Mouse (Mus musculus): ENCODE results near the gene Prickle2. TPM values are rescaled to one million over a fixed set of nuclear protein-coding genes. Genes with fewer than 3 reads are reported as not detected.

The Prickle2 gene
- total RNA-seq (2021): 1 to 10 TPM; 5.9 TPM

DNA sequence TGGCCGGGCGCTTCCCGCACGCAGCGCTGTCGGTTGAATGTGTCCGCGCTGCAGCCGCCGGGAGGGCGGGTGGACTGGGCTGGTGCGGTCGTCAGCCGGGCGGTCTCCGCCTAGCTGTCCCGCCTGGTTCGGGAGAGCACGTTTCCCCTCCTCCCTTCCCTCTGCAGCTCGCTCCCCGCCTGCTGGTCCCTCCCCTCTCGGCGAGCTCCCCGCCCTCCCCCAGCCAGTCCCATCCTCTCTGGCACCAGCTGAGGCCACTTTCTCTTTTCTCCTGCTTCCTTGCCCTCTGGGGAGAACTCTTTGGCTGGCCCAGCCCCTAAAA is at the start of gene Prickle2:
Gene Prickle2 (minus strand): TSS at position 11 of the 322 bp plus-strand sequence.
- DNase-seq: peak; percentile 65 to 71
- intact Hi-C loops (cut with DNase I): no loop called here

DNA sequence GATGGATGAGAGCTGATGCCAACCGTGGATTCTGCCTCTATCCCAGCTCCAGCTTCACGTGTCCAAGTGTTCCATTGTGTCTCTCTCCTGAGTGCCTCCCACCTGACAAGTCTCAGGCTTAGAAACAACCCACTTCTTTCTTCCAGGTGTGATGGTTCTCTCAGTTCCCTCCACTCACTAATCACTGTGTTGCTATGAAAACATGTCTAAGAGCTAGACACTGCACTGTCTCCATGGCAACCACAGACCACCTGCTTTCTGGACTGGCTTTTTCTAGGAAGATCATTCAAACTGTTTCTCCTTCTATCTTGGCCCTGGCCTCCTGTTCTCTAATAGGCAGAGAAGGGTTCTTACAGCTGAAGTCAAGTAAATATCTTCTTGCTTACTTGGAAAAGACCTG is 46.8 kb upstream of the Prickle2 start:
- intact Hi-C loops (cut with DNase I): no loop called here
- DNase-seq: no peak

DNA sequence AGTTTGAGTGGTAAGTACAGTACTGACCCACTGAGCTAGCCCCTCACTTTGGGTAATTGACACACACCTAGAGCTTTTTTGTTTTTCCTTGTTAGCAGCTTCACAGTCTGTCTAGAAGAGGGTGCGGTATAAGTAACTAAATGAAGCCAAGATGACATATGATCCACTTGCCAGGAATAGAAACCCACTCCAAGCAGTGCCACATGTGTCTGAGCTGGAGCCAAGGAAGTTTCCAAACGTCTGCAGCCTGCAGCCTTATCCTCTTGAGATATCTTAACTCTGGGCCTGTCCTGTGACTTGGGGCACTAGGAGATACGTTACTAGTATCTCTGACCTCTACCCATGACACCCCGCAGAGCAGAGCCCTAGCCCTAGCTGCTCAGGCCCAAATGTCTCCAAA is 43.5 kb upstream of the Prickle2 start:
- no peak for DNase-seq

DNA sequence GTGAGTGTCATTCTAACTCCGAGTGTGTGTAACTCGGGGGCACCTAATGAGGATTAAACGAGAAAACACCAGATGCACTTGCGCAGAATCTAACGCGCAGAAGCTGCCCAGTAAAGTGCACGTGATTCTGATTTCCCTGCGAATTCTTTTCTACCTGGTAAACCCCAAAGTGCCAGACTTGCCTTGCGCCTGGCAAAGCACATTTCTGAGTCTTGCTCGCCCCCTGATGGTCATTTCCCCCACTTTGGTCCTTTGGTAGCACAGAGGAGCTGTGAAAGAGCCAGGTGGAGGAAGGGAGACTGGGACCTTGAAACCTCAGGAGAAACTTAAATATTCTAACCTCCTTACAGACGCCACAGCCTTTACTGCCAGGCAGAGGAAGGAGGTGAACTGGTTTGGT is 37.6 kb upstream of the Prickle2 start:
- intact Hi-C loops (cut with DNase I): loop anchor here (1.0 kb wide), 1 partner anchor 457 kb away; no protein-coding TSS in a partner anchor
- DNase-seq: peak; percentile 51 to 64

More for the DNA sequence above, 43.5 kb upstream of the Prickle2 start:
- intact Hi-C loops (cut with DNase I): no loop called here

DNA sequence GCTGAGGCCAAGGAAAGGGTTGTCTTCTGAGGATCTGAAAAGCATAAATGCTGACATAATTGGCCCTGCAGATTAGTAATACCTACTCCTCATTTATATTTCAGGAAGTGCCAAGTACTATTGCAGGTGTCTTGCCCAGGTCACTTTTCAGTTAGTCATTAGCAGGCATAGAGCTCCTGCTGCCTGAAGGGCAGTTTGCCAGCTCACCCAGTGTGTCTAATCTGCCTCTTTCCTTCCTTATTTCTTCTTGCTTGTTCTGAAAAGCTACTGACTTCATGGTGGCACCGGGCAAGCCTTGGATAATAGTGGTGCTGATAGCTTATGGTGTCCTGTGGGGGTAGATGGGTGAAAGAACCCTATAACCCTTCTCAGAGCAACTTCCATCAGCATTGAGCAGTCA is 31.2 kb upstream of the Prickle2 start:
- intact Hi-C loops (cut with DNase I): no loop called here
- no peak for DNase-seq

DNA sequence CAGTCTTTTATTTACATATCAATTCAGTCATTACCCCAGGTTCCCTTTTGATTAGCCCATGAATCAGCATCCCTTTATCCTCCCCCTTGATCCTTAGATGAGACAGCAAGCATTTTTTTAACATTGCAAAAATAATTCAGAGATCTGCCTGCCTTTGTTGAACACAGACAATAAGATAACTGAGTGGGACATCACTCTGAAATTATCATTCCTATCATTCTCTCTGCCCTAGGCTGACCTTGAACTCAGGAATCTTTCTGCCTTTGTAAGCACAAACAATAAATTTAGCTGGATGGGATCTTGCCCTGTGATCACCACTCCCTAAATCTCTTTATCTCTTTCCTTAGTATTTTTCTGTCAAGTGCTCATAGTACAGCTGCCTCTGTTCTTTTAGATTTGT is 27.7 kb upstream of the Prickle2 start:
- intact Hi-C loops (cut with DNase I): no loop called here

DNA sequence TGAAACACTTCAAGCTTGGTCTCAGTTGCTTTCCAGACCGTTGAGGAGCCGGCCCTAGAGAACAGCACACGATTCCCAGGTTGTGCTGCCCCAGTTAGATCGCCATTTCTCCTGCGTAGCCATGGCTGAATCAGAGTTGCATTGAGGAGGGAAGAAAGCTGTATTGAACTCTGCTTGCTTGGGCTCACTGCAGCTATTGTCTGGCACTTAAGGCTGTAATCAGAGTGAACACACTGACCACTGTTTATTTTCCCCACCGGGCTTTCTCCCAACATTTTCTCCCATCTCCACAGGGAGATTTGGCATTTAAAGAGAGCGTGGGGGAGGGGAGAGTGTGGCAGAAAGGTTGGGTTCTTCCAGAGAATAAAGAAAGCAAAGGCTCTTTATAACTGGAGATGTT is 22.6 kb upstream of the Prickle2 start:
- intact Hi-C loops (cut with DNase I): loop anchor here (1.0 to 5.0 kb wide), 2 partner anchors 246 to 442 kb away; no protein-coding TSS in a partner anchor
- DNase-seq: no peak

More for the DNA sequence above, 27.7 kb upstream of the Prickle2 start:
- DNase-seq: no peak

DNA sequence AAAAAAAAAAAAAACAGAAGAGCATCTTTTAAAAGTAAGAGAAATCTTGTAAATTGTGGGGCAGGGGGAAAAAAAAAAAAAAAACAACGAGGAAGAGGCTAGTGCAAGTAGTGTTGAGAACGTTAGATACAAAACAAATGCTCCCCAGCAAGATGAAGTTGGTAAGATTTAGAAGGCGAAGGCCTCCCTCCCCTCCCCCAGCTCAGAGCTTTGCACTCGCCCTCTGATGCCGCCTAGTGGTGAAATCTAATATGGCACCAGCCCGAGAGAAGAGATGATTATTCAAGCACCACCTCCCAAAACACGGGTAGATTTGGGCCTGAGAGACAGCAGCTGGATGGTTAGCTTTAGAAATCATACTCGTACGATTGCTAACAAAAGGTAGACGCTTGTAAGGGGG is 22.1 kb upstream of the Prickle2 start:
- DNase-seq: peak; percentile 85 to 92
- intact Hi-C loops (cut with DNase I): loop anchor here (1.0 to 5.0 kb wide), 2 partner anchors 246 to 442 kb away; no protein-coding TSS in a partner anchor

DNA sequence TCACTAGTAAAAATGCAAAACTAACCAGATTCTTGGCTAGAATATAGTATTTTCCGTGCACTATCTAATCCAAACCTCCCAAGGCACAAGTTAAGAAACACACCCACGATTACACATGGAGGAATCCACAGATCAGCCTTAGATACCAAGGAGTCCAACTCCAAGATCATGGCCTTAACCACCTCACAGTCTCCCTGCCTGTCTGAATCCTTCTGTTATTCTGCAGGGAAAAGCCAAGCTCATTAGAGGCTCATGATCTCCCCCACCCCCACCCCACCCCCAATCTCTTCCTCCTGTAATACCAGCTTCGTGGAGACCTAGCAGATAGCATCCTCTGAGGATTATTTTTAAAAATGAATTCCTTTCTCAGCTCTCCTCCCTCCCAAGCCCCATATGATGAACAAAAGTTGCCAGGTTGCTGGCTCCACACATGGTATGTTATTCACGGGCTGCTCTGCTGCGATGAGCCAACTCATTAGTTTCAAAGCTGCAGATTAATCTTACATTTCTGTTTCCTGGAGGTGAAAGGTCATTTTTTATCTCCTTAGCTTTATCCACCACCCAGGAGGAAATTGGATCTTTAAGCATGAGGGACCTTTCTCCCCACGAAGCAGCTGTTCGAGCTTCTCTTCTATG is 21.5 kb upstream of the Prickle2 start:
- intact Hi-C loops (cut with DNase I): loop anchor here (2.0 to 5.0 kb wide), 2 partner anchors 63 to 245 kb away; no protein-coding TSS in a partner anchor
- no peak for DNase-seq

DNA sequence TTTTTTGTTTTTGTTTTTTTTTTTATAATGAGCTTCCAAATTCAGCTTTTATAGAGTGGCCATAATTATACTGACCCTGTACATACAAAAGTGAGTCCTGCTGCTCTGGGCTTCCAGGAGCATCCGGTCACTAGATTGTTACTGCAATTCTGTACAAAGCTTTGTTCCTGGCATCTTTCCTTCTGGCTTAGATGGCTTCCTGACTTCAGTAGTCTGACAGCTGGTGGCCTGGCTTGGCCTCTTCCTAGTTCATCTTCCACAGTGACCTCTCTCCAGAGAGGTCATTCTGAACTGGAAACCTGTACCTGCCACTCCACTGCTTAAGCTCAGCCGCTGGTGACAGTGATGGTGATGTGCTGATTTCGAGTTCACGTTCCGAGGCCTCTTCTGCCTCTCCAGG is 20.2 kb upstream of the Prickle2 start:
- peak; percentile 16 to 27 for DNase-seq
- intact Hi-C loops (cut with DNase I): loop anchor here (2.0 to 5.0 kb wide), 2 partner anchors 61 to 244 kb away; no protein-coding TSS in a partner anchor

DNA sequence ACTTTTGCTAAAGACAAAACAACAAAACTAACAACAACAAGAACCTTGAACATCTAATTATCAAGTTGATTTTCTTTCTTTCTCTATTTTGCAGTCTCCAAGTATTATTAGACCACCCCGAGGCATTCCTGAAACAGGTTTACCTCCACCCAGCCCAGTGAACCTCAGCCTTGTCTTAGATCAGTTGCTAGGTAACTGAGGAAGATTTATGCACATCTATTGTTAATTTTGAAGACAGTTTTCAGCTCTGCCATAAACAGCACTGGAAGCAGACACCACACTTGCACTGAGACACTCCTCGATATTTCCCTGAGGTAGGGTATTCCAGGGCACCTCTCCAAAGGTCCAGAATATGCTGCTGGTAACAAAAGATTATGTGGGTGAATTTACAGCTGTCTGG is 18.4 kb upstream of the Prickle2 start:
- no peak for DNase-seq
- intact Hi-C loops (cut with DNase I): no loop called here

DNA sequence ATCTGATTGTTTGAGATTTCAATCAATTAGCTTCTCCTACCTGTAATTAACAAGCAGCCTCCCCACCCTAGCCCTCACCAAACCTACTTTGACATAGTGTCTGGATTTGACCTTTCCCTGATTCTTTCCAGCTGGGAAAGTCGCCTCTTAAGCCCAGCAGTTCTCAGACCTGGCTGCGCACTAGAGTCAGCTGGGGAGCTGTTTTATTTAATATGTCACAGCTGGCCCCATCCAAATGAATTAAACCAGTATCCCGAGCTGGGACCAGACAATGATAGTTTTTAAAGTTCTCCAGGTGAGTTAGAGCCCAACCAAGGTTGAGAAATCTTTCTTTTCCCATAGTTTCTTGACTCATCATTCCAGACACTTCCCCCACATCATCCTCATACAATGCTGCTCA is 9.9 kb upstream of the Prickle2 start:
- DNase-seq: no peak
- intact Hi-C loops (cut with DNase I): no loop called here

DNA sequence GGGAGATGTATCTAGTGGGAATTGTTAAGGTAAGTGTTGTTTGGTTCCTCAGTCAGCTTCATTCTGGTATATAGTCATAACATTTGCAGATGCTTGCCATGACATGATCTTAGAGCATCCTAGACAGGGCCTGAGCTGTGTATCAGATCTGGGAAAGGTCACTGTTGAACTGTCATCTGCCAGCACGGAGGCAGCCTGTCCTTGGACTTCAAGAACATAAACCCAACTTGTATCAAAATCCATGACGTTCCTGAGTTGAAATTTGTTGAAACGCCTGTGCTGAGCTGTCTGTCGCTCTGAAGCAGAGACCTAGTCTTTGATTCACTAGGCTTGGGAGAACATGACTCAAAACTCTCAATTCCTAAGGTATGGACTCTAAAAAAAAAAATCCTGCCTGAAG is 8.8 kb upstream of the Prickle2 start:
- intact Hi-C loops (cut with DNase I): no loop called here
- no peak for DNase-seq

DNA sequence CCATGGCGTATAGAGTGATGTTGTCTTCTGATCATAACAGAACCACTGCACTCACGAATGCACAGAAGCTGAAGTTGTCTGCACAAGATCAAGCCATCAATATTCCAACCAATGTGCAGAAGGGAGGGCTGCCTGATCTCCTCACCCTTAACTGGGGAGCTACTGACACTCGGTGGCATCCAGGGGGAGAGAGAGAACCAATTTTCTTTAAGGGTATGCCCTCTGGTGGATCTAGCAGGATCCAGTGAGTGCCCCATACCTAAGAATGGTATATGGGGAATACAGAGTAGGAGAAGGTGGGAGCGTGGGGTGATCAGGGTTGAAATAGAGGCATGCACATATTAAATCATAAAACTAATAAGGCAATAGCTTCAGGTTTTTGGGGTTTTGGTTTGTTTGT is 2.2 kb upstream of the Prickle2 start:
- intact Hi-C loops (cut with DNase I): no loop called here

DNA sequence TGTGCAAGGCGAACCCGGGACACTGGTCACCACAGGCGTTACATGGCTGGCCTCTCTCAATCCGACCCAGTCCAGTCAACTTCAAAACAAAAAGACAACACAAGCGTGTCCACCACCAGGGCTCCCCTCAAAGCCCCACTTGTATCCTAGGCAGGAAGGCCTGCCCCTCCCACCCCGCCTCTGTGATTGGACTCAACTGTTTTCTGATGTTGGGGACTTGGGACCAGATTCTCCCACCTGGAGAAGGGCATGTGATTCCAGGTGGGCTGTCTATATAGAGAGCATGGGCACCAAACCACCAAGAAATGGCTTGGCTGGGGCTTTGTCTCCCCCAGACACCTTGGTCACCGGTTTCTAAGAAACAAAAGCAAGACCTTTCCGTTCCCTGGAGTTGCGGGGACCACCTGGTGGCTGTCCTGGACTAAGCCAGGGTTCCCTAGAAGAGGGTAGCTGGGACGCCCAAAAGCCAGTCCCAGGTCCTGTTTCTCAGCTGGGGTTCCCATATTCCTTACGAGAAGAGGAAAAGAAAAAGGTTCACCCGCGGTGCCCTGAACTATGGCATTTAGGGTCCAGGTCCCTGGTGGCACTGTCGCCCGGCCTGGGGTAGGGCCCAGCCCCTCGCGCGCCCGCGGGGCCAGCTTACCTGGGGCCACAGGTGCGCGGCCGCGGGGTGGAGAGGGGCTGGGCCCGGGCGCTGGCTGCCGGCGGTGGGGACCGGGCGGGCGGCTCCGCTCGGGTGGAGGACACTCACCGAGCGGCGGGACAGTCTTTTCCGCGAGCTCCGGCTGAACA is 406 bp downstream of the Prickle2 start:
- peak; percentile 7 to 14 for DNase-seq
- intact Hi-C loops (cut with DNase I): no loop called here

More for the DNA sequence above, 2.2 kb upstream of the Prickle2 start:
- DNase-seq: no peak

DNA sequence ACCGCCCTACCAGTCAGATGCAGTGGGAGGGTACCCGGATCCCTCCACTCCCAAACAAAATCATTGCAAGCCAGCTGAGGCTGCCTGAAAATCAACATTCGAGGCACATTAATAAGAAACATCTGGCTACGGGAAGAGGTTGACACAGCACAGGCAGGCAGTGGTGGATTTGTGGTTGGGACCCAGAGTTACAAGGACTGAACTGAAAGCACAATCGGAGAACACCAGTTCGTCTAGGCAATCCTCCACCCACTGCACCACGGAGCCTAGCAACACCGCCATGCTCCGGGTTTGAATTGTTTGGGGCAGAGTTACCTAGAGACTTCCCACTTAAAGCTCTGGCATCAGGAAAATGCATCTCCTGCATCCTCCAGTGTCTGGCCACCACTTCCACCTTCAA is 1.1 kb downstream of the Prickle2 start:
- DNase-seq: peak; percentile 8 to 12
- intact Hi-C loops (cut with DNase I): no loop called here

DNA sequence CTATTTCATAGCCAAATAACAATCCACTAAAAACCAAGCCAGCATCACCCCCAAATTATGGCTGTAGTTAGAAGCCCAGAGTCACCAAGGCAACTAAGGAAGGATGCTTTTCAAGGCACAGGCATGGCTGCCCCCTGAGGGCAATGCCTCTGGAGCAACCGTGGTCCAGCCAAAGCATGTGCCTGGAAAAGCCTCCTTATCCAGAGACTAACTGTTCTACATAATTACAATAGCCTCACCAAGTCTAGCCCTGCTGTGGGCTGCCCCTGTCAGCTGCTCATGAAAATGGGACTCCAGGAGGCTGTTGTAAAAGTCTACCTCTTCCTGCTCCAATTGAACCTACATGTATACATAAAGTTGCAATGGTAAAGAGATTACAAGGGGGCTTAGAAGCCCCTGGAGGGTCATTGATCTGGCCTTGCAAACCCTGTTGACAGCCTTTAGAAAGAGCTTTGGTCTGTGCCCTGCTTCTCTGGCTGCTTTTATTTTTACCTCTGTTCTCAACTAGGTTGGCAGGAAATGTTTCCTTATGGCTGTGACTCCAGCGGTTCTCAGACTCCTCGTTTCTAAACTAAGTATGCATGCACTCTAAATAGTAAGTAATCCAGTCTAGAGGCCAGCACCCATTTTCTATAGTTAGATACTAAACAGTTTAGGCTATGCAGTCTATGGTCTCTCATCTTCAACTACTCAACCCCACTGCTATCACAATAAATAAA is 6.3 kb downstream of the Prickle2 start:
- no peak for DNase-seq
- intact Hi-C loops (cut with DNase I): no loop called here

DNA sequence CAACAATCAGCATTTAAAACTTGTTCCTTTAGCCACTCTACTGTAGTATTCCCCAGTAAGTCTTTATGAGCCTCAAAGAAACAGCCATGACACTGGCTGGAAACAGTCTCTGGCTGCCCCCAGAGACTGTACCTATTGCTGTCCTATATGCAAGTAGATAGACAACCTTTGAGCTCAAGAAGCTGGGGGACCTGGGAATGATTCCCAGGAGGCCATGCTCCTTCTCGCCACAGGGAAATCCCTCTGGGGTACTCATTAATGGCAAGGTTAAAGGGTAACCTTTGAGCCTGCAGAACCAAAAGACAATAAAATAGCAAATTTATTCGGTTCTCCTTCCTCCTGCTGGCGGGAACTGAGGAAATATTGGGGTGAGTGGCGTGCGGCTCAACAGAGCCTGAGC is 8.1 kb downstream of the Prickle2 start:
- no peak for DNase-seq
- intact Hi-C loops (cut with DNase I): no loop called here

DNA sequence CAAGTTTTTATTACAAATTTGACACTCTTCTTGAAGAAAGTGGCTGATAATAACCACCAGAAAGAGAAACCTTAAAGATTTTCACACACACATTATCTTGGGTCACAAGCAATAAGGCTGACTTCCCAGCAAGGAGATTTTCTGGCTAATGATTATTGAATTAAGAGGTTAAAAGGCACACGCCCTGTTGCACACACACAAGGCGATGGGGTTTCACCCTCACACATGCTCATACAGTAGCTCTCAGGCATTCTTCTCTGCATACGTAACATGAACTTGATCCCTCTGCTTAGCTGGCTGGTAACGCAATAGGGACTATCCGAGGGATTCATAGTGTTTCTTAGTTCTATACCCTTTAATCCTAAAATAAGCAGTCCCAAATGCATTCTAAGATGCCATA is 18.6 kb downstream of the Prickle2 start:
- intact Hi-C loops (cut with DNase I): no loop called here
- no peak for DNase-seq

DNA sequence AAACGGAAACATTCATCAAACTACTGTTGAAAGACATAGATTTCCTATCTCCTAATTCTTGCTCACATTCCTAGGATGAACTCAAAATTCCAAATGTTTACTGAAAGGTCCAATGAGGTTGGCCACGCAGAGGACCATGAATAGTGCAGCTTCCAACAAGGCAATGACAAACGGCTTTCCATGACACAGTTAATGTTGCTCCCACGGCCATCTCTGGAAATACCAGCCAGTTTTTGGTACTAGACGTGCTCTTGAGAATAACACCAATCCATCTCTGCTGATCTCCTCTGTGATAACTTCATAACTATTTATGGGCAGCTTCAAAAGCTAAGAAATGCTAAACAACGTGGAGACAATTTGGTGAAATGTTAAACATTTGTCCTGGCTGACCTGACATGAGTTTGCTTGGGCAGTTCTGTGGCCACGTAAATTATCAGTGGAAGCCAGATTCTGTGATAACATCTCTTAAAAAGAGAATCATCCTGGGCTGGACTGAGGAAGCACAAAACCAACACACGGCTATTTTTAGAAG is 31.5 kb downstream of the Prickle2 start:
- intact Hi-C loops (cut with DNase I): no loop called here
- no peak for DNase-seq

DNA sequence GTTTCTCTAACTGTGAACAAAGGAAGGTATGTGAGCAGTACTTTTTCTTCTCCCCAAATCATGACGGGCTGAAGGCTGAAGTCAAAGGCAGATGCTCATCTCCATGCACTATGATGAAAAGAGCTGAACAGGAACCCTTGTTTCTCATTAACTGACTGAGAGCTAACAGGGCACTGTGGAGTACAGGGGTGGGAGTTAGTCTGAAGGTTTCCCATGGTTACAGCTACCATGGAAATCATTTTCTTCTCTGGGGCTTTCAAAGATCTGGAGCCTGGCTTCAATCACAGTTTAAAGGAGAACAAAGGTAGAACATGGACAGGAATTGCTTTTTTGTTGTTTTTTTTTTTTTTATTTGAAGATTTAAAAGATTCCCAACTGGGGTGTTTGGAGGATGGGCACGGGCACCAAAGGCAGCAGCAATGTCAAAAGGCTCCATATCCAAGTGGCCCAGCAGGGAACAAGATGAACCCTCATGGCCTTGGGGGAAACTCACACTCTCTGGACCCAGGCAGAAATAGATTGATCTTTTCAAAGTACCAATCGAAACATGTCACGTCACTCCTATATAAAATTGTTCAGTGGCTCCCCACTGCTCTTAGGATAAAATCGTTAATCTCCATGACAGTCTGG is 35.3 kb downstream of the Prickle2 start:
- no peak for DNase-seq
- intact Hi-C loops (cut with DNase I): no loop called here

Measured in heart, postnatal 36 days (tissue).